Mouse (Mus musculus): ENCODE measurements at regions not wholly inside any gene's neighbourhood (a gene's known extent, or its start where the extent isn't known, plus 50 kb on each side); places are given as distances from the start of the nearest gene placed in this dataset.

DNA sequence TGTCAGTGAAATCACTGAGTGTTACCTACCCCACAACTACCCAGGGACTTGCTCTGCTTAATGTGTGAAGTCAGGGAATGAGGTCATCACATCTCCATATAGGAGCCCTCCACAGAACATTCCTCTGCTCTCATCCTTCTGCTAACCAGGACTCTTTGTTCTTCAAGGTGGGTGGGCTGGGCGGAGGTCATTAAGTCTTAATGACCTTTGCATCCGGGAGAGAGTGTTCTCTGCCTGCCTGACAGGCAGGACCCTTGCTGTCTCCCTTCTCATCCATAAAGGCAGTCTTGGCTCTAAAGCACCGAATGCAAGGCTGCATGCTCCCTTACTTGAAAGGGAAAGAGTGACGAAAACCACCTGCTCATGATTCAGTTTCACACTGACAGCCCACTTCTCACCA, 1051.4 kb downstream of the Slc22a22 start:
- DNase-seq (ENCODE audit: low spot score in 2 of 2): no peak

DNA sequence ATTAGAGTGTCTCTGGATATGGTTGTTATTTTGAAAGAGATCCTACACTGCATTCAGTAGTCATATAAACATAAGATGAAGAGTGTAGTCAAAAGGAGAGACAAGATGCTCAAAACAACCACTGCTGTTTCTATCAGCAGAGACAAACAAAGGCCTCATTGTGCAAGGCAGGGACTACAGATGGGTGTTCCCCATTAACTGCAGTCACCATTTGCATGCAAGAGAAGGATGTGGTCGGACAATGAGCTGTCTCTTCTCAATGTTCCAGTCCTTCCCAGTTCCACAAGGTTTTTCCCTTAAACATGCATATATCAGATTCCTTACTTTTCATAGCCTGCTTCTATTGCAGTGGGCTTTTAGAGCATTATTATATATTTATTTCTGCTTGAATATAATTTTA, 1056.7 kb downstream of the Slc22a22 start:
- DNase-seq (ENCODE audit: low spot score in 2 of 2): no peak

DNA sequence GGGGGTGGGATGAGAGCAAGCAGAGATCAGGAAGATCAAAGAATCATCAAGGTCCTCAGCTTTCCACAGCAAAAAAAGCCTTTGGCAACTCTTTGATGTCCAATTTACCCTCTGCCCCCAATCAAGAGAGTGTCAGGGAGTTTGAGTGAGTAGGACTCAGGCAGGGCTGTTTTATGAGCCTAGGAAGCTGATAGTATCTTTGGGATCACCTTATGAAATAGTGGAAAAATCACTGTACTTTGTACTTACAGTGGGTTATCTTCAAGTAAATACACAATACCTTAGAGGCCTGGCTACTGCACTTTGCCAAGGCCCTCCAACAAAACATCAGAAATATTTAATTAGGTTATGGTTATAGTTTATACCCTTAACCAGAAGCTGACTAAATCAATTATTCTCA, 1085.4 kb downstream of the Slc22a22 start:
- DNase-seq (ENCODE audit: low spot score in 2 of 2): no peak

DNA sequence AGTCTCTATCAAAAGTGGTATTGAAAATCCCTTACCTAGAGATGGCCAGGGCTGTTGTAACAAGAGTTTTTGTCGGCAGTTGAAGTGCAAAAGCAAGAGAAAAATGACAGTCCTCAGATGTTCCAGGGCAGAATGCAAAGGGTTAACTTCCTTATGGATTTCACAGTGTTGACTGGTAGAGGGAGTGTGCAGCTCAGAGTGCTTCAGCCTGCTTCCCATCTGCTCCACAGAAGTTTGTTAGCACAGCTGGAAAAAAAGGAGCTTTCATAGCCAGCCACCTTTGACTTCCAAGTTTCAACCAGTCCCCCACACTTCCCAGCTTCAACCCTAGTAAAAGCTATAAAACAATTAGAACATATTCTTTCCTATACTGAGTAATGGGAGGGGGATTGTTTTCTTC, 1098.9 kb downstream of the Slc22a22 start:
- no peak for DNase-seq (ENCODE audit: low spot score in 2 of 2)

DNA sequence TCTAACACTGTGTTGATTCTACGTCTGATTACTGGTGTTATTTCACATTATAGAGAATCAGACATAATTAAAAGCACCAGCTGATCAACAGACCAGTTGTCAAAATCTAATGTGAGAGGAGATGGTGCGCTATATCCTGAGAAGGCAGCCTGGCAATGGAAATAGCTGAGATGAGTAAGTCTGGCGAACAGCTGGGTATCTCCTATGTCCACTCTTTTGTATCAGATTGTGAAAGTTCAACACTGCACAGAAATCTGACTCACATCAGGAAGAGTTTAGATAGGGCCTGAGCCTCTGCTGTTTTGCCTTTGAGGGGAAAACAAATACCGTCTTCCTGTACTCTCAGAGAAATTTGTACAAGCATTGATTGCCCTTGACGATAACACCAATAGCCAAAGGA, 1126.5 kb downstream of the Slc22a22 start:
- no peak for DNase-seq (ENCODE audit: low spot score in 2 of 2)

DNA sequence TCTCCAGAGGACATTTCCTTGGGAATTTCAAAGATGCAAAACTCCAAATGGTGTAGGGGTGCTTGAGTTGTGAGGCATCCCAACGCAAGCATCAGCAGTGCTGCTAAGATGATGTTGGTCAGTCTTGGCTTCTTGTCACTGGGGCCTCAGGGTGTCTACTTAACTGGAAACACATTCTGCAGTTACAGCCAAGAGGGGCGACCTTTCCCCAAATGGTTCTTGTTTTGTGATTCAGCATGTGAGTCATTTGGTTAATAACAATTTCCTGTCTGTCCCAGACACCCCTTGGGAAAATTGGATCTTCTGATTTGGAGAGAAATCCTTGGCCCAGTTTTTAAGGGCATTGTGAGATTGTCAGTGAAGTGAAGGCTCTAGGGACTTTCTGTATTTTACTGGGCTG, 1131.3 kb downstream of the Slc22a22 start:
- no peak for DNase-seq (ENCODE audit: low spot score in 2 of 2)

DNA sequence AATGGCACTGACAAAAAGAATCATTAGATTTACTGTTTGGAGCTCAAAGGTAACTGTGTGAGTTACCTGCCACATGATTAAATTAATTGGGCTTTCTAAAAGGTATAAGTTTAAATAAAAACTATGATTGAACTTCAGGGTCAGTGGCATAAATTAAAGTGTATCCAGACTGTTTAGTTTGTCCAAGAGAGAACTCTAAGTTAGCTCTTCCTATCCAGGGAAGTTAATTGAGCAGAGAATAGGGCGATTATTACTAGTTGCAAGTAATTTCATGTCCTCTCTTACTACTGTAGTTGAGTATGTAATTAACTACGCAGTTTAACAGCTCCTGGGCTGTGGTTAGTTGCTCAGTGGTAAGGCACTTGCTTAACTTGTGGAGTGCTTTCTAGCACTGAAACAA, 1132.5 kb downstream of the Slc22a22 start:
- DNase-seq (ENCODE audit: low spot score in 2 of 2): no peak

DNA sequence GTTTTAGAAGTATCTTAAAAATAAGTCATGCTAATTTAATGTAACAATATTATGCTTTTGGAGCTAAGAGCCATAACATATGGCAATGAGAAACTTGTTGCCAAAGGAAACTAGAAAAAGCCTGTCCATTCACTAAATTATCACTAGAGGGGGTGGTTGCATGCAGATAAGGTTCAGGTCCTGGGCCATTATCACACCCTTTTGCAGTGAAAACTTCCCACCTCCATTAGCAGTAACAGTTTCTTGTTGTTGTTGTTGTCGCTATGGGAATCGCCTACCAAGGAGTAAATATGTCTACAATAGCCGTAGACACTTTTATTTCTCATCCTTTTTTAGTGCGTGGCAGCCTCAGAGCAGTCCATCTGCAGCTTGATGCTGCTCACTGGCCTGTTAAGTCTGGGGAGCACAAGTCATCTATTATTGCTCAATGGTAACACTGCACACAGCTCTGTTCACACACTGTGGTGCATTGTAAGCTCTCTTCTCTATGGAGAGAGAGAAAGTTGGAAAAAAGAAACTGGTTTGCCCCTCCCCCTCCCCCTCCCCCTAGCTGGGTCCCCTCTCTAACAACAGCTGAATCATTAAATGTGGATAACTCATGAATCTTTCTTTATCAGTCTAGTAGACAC, 1133.0 kb downstream of the Slc22a22 start:
- no peak for DNase-seq (ENCODE audit: low spot score in 2 of 2)

DNA sequence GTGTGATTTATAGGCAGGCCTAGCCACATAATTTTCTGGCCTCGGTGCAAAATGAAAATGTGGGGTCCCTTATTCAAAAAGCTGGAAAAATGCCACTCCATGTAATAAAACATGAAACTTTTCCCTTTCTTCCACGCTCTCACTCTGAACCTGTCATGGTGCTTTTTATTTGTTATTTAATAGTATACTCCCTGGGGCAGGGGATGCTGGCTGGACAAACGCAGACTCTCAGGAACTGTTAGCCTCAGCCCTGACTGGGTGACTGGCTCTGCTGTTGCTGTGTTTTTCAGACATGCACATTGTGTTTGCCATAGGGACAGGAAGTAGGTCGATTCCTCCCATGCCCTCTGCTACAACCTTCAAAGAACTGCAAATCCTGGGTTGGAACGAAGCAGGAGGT, 1139.5 kb downstream of the Slc22a22 start:
- DNase-seq (ENCODE audit: low spot score in 2 of 2): no peak

DNA sequence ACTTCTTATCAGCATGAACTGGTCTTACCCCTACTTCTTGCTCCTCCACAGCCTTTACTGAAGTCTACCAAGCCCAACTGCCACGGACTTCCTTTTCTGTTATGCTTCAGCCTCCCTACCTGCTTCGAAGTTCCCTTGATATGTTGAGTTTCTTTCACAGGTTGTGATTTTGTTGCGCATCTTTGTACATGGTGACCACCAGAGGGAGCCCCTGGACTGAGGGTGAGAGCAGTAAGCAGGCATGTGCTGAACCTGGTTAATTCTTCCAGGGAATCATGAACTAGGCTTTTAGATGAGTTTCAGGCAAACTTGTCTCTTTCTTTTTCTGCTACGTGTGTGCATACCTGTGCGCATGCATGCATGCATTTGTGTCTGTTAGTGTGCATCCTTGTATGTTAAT, 1141.0 kb downstream of the Slc22a22 start:
- DNase-seq (ENCODE audit: low spot score in 2 of 2): no peak

DNA sequence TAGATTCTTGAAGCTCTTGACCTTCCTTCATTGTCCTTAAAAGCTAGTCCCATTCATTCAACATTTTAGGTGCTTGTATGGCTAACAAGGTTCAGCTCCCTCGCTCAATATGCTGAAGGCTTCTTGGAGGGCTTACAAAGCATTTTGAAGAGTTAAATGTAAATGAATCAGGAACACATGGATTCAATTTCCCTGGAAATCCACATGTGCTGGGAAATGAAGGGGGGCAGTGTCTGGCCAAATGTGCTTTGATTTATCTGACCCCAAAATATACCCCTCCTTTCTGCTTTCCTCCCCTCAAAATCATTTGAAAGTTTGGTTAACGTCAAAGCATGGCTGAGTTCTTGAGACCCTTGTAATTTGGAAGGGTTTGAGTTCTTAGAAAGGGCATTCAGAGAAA, 1142.4 kb downstream of the Slc22a22 start:
- no peak for DNase-seq (ENCODE audit: low spot score in 2 of 2)

DNA sequence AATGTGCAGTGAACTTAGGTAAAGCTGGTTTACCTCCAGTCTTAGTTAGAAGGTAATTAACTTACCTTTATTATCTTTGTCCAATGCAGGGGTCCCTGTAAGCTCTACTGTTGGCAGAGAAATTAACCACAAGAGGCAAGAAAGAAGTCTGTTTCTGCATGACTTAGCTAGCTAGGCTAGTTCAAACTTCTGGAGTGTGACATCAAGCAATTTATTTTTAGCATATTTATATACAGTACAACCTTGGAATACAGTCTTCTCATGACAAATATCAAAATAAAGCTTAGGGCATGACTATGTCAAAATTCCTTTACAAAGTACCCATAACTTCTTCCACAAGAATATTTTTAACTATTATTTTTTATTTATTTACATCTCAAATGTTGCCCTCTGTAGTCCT, 1156.9 kb downstream of the Slc22a22 start:
- no peak for DNase-seq (ENCODE audit: low spot score in 2 of 2)

DNA sequence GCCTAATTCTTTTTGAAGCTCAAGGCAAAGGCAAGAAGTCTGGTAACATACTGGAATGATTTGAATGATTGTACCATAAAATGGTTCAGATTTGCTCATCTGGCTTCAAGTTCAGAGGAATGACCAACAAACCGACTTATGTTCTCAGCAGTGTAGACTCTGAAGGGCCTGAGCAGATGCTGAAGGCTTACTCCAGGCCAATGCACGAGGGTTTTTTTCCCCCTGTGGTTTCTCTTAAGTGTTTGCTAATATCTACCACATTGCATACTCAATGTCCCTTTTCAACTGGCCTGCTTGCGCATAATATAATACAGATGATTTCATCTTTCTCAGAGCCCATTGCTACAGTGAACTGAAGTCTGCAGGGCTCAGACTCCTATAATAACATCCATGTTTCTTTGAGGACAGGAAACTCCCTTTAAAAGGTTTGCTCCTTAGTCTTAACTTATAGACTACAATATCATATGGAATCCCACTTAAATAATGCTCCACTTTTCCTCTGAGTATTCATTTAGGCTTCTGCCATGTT, 1182.5 kb downstream of the Slc22a22 start:
- no peak for DNase-seq (ENCODE audit: low spot score in 2 of 2)

DNA sequence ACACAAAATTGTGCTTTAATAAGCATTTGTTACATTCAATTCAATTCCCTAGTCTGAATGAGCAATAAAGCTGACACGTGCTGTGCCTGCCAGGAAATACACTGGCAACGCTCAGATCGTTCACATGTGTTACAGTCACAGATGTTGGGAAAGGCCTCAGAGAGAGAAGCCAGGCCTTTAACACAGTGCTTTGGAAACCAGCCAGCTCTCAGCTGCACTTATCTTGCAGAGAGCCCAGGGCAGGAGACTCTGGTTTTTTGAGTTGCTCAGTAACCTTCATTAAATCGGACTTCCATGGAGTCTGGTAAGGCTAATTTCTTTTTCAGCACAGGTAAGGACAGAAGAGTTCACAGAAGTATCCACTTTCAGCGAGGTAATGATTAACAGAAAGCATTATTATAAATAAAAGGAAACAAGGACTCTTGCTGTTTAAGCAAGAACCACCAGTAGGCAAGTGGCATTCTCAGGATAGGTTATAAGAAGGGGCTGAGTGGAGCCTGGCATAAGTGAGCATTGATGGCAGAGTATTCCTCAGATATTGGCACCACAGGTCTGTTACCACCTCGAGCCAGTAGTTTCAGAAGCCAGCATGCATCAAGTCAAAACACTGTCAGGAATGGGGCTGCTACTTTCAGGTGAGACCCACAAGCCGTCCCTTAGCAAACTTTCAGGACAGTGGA, 1198.7 kb downstream of the Slc22a22 start:
- DNase-seq (ENCODE audit: low spot score in 2 of 2): no peak

DNA sequence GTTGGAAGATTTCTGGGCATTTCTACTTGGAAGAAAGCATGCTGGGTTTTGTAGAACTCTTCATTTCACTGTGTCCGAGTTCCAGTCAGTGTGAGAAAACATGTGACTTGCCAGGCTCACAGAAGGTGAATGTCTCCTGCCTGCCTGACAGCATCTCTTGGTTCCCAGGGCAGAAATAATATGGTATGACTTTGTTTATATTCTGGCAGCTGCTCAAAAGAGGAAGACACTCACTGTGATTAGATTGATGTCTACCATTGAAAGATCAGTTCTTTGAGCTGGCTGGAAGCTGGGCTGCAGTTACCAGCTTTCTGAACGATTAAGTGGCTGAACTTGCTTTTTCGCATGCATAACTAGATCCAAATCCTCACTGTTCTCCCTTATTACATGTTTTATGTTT, 1199.4 kb downstream of the Slc22a22 start:
- DNase-seq (ENCODE audit: low spot score in 2 of 2): no peak

DNA sequence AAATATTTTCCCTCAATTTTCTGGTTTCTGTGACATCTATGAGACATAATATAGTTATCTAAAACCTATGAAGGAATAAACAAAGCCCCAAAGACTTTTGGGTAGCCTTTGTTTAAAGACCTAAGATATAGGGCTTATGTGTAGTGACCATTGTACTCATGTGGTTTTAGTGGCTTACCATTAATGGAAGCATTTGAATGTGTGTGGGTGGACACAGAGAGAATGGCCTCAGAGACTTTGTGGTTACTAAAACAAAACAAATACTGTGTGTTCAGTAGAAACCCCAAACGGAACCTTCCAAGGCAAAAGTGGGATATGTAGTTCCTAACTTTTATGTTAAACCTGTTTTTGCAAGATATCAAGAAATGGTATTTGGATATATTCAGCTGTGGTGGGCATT, 1228.7 kb downstream of the Slc22a22 start:
- no peak for DNase-seq (ENCODE audit: low spot score in 2 of 2)

DNA sequence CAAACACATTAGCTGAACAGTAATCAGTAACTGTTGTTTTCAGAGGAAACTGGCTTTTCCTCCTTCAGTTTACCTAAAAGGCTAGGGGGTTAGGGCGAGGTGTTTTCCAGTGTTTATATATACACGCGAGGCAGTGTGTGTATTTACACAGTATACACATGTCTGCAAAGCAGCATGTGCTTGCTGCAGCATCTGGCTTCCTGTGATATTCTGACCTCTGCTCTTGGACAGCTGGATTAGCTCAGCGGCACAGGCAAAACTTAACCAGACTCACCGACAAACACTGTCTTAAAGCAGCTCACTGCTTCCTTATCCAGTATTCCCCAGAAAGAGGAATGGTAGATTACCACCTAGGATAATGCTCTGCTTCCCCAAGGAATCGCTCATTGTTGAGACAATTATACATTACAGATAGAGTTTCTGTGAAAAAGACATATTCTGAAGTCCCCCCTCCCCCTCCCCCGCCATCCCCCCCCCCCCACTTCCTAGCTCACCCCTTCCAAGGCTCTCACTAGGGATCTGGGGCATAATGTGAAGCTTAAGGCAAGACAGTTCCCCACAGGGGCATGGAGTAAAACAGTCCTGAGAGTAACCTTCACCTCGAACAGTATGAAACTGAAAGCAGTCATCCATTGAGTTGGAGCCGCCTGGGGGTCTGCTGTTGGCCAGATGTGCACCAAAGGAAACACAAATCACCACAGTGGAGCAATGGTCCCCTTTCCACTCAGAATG, 1233.3 kb downstream of the Slc22a22 start:
- no peak for DNase-seq (ENCODE audit: low spot score in 2 of 2)

DNA sequence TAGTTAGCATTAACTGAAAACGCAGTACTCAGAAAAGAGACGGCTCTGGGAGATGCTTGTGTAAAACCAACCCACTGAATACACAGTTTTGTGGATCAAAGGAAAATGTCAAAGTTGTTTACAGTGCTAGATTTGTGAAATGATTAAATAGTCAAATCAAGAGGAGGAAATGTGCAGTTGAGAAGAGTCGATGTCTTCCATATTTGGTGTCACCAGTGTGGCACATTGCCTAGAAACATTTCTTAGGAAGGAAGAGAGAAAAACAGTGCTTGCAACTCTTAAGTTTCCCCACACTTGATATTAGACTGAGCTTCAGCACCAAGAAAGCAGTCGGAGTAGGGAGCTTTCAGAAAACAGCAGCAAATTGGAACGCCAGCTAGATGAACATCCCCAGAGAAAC, 1274.9 kb downstream of the Slc22a22 start:
- no peak for DNase-seq (ENCODE audit: low spot score in 2 of 2)

DNA sequence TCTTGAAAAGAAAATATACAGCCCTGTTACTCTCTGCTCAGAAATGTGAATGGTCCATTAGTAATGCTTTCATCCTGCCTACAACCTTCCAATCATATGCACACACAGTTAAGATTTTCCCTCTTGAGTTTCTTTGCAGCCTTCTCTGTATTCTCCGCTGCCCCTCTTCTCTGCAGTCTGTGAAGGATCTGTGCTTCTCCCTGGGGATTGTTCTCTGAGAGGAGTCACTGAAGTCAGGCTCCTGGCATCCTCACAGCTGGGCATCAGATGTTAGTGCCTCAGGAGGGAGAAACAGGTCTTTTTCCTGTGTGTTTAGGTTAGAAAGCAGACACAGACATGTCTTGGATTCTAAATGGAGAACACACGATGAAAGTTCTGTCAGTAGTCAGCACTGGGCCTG, 1278.1 kb downstream of the Slc22a22 start:
- no peak for DNase-seq (ENCODE audit: low spot score in 2 of 2)

DNA sequence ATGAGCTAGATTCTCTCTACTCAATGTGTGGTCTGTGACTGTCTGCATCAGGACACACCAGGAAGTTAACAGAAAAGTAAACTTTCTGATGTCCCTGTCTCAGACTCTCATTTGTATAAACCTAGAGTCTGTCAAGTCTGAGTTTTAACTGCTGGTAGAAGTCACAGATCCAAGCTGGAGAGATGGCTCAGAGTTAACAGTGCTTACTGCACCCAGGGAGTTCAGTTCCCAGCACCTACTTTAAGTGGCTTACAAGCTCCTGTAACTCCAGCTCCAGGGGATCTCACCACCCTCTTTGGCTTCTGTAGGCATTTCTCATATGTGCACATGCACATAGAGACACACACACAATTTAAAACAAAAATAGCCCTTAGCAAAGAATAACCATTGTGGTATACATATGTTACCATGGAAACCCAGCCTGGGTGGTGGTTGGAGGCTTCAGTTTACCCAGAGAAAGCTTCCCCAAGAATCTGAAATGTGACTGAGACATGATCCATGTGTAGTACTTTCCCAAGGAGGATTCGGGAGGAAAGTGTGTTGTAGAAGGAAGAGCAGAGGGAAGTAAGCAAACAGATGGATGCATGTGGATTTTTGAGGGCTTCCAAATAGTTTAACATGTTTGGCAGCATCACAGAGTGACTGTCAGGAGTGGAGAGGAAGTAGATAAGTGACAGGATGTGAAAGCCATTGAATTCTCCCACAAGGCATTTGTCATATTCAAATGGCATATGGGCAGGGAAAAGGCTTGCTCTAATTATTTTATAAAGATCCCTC, 1279.8 kb downstream of the Slc22a22 start:
- DNase-seq (ENCODE audit: low spot score in 2 of 2): no peak

DNA sequence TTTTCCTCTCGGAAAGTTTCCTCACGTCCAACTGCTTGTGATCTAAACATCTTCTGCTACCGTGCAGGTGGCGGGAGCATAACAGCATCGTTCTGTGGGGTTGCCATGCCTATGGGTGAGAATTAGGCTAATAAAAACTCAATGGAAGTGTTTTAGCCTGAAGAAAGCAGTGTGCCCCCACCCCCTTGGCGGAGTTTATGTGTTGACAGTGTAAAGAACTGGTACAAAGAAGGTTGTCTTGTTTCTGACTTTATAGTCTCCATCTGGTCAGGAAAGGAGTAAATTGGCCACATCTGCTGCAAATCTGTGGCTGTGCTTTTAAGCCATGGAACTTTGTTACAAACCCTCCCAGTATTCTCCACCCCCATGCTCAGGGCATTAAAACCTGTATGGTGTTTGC, 1311.2 kb downstream of the Slc22a22 start:
- DNase-seq (ENCODE audit: low spot score in 2 of 2): no peak

DNA sequence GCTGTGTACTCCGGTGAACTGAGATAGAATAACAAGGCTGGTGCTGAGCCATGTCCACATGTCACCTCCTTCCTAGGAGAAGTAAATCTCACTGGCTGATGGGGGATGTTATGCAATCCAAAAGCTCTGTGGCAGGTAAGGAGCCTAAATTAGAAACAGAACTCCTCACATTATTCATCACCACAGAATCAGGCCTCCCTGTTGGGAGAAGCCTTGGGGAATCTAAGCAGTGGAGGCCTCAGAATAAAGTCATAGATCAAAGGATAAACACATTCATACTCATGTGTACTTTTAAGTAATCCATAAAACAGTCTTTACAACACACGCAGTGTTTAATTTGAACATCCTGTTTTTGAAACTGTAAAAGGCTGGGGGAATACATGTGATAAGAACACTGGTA, 1318.7 kb downstream of the Slc22a22 start:
- DNase-seq (ENCODE audit: low spot score in 2 of 2): no peak
